Mouse (Mus musculus) frontal cortex, adult 2 months (tissue): ENCODE results near the gene Shisa5. TPM values are rescaled to one million over a fixed set of nuclear protein-coding genes. Genes with fewer than 3 reads are reported as not detected.

ENCODE experiments used
- DNase-seq, 2 experiments: peaks; one replicate each; pipeline ENCODE4 v3.0.0; 2022; ENCODE audit warnings: low spot score in 1 of 2; ENCODE audit errors: extremely low spot score in 1 of 2
- polyA plus RNA-seq: library from polyadenylated mRNA; depleted of rRNA; stranded (reverse); fragments of >200 nt; gene quantifications from 2 replicates; pipeline ENCODE4 v1.2.3, GENCODE M21; 2012; rRNA removed

Shisa5 gene
- polyA plus RNA-seq: 101 and 107 TPM in 2 replicates

- DNase-seq: no peak
These were observed at the start of gene Shisa5 for GRCm38 (mm10) chr9:109038086-109038895. Shisa5 (plus strand) TSS chr9:109038565.

- DNase-seq: peak in 1 of 2 experiments; percentile 40
These were observed 48.4 kb upstream of the Shisa5 start for GRCm38 (mm10) chr9:108989802-108990461.

- DNase-seq: no peak
These were observed 47.9 kb upstream of the Shisa5 start for GRCm38 (mm10) chr9:108990462-108990820.

GRCm38 (mm10) chr9:108991428-108992084 lies 46.8 kb upstream of the Shisa5 start, which contains the start of gene Pfkfb4:
Pfkfb4 (plus strand) TSS chr9:108991778.
- DNase-seq: peak; percentile 96 to 98

GRCm38 (mm10) chr9:108992085-108992469 lies 46.3 kb upstream of the Shisa5 start:
- no peak for DNase-seq

GRCm38 (mm10) chr9:108992620-108993361 lies 45.6 kb upstream of the Shisa5 start:
- no peak for DNase-seq

GRCm38 (mm10) chr9:108996411-108996810 lies 42.0 kb upstream of the Shisa5 start:
- no peak for DNase-seq

GRCm38 (mm10) chr9:108998287-108999166 lies 39.8 kb upstream of the Shisa5 start:
- DNase-seq: peak in 1 of 2 experiments; percentile 33

GRCm38 (mm10) chr9:108999167-108999526 lies 39.2 kb upstream of the Shisa5 start:
- DNase-seq: no peak

GRCm38 (mm10) chr9:109000726-109001125 lies 37.6 kb upstream of the Shisa5 start:
- peak in 1 of 2 experiments; percentile 80 for DNase-seq

- peak in 1 of 2 experiments; percentile 74 for DNase-seq
These were observed 35.2 kb upstream of the Shisa5 start for GRCm38 (mm10) chr9:109003201-109003600.

- DNase-seq: no peak
These were observed 31.2 kb upstream of the Shisa5 start for GRCm38 (mm10) chr9:109007025-109007780.

GRCm38 (mm10) chr9:109008081-109008480 lies 30.3 kb upstream of the Shisa5 start:
- DNase-seq: no peak

- DNase-seq: peak; percentile 63 to 76
These were observed 29.2 kb upstream of the Shisa5 start for GRCm38 (mm10) chr9:109008994-109009635.

- DNase-seq: peak in 1 of 2 experiments; percentile 70
These were observed 28.6 kb upstream of the Shisa5 start for GRCm38 (mm10) chr9:109009636-109010315.

GRCm38 (mm10) chr9:109010316-109010690 lies 28.1 kb upstream of the Shisa5 start:
- no peak for DNase-seq

- DNase-seq: no peak
These were observed 23.0 kb upstream of the Shisa5 start for GRCm38 (mm10) chr9:109015397-109015796.
